10 mouse cellular contexts compared by ENCODE assay signal in the genomic region with DNA sequence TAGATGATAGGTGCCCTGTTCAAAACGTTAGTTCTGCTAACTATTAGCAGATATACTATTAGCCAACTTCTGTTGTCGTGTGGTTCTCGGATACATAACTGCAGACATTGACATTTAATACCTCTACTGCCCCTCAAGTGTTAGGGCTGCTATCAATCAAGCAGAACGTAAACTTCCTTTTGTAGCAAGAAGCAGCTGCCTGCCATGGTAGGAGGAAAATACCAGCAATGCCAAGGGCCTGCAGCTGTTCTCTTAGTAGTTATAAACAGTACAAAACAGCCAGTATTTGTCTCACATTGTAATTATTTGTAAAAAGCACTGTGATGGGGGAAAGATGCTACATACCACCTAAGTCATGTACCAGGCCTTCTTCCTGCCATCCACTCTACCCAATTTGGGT.
"Had no signal": no experiment of that assay in that cellular context is flagged by ENCODE, and none has a peak within 500 bp of the region (broad histone marks: within the 10 kb centered on the region; RNA-seq: fewer than 3 reads in every experiment).

No protein-coding gene starts in this region.

- H3K27ac ChIP-seq: left cerebral cortex, adult 2 months; limb, embryonic 12.5 days; liver, embryonic 15.5 days; midbrain, embryonic 12.5 days; stomach, postnatal 0 days had no signal

- H3K4me2 ChIP-seq: limb, embryonic 12.5 days; liver, embryonic 11.5 days; liver, embryonic 15.5 days; midbrain, embryonic 12.5 days had no signal

- H3K9me3 ChIP-seq: limb, embryonic 12.5 days; liver, embryonic 15.5 days; midbrain, embryonic 12.5 days had no signal

- H3K4me1 ChIP-seq: liver, embryonic 15.5 days; midbrain, embryonic 12.5 days had no signal

- H3K4me3 ChIP-seq: left cerebral cortex, adult 2 months; limb, embryonic 12.5 days; liver, embryonic 15.5 days; midbrain, embryonic 12.5 days had no signal

- ATAC-seq: midbrain, embryonic 16.5 days had no signal

- H3K27me3 ChIP-seq: limb, embryonic 12.5 days; liver, embryonic 15.5 days; midbrain, embryonic 12.5 days had no signal

- DNase-seq: kidney, adult 18-20 months; kidney, postnatal 10 days; thymus, postnatal 4 days had no signal

- H3K36me3 ChIP-seq: limb, embryonic 12.5 days; liver, embryonic 15.5 days; midbrain, embryonic 12.5 days had no signal

- H3K9ac ChIP-seq: limb, embryonic 12.5 days; liver, embryonic 15.5 days; midbrain, embryonic 12.5 days had no signal
